Mouse (Mus musculus): ENCODE results near the gene Kdm1b.

DNA sequence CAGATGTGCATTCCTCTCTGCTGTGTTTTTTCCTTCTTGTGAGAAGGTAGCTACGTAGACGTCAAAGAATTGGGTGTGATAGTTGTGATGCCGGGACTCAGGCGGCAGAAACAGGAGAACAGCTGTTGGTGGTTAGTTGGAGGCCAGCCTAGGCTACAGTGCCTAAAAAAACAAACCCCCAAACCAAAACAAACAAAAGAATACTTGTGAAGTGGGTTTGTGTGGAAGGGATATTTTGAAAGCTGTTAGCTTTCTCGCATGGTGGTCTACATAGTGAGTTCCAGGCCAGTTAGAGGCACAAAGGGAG lies 28.2 kb upstream of the Kdm1b start:
- TF ChIP-seq POLR2A (IDR thresholded peaks at IDR 0.05; ENCODE audit: low read depth, low read length), result no peak
- no peak for TF ChIP-seq CTCF (IDR thresholded peaks at IDR 0.05; ENCODE audit: extremely low read depth, insufficient read length, insufficient replicate concordance, low read depth, low read length)
